Mouse (Mus musculus): Measurements from ENCODE around the gene Filip1.

The Filip1 gene

GRCm38 (mm10) chr9:79898815-79899214 lies 113.8 kb downstream of the Filip1 start:
- DNase-seq (ENCODE audit: low spot score): no peak

DNA sequence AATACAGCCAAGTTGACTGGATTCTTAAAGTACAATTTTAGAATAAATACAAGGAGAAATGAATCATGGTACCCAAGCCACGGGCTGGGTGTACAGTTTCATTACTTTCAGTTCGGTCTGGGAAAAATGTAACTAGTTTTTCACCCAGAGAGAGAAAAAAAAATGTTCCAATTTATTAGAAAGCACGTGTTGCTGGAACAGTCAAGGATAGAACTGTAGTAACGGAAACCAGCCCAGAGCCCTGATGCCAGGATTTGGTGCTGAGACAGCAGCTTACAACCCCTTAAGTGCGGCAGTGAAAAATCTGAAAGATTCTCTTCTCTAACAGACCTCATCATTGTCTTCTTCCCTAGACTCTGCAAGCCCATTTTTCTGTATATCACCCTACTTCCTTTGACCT lies 118.0 kb downstream of the Filip1 start:
- no peak for DNase-seq (ENCODE audit: low spot score)

- DNase-seq (ENCODE audit: low spot score): no peak
Measured at GRCm38 (mm10) chr9:79893841-79894612, 118.6 kb downstream of the Filip1 start.

- DNase-seq (ENCODE audit: low spot score): no peak
Measured at GRCm38 (mm10) chr9:79892183-79892582, 120.5 kb downstream of the Filip1 start.

DNA sequence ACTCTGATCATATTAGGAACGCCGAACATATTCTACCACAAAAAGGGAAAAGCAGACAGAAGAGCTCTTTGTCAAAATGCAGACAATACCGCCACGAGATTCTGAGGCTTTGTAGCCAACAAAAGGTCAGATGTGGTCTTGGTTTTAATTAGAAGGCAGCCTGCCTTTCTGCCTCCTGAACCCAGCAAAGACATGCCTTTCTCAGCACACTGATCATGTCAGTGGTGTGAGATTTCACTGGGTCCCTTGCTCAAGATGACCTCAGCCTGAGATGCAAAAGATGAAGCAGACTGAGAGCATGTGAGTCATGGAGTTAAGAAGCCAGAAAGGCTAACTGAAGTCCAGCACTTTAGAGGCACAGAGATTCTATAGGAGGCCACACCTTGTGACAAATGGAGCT lies 122.2 kb downstream of the Filip1 start:
- DNase-seq (ENCODE audit: low spot score): no peak

GRCm38 (mm10) chr9:79889132-79889531 lies 123.5 kb downstream of the Filip1 start:
- no peak for DNase-seq (ENCODE audit: low spot score)

DNA sequence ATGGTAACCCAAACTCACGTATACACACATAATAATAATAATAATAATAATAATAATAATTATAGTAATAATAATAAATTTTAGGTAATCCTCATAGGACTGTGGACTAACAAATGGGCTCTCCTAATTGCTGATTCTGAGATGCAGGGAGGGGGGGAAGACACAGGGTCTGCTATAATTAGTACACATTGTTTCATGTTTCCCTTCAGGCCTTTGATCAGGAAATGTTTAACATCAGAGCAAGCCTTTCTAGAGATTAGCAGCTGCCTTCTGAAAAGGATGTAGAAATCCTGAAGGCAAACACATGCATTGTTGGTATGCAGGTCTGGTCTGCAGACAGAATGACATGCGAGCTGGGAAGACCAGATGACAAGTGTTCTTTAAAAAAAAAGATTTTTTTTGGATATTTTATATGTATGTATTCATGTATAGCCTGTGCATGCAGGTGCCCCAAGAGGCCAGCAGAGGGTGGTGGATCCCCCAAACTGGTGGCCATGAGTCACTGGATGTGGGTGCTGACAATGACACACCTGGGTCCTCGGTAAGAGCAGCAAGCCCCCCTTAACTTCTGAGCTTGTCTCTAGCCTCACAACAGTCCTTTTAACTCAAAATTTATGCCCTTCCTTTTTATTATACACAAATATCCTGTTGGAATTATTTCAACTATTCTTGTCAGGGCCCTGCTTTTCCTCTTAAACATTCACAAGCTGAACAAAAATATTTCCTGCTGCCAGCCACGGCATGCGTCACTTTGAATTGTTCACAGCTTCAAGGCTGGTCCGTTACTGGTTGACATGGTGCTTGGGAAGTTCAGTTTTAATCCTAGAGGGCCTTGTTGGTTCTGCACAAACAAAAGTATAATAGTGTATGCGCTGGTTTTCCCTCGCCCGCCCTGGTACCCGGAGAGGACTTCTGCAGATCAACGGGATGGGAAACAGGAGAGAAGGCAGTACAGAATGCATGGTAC lies 127.1 kb downstream of the Filip1 start:
- DNase-seq (ENCODE audit: low spot score): no peak

DNA sequence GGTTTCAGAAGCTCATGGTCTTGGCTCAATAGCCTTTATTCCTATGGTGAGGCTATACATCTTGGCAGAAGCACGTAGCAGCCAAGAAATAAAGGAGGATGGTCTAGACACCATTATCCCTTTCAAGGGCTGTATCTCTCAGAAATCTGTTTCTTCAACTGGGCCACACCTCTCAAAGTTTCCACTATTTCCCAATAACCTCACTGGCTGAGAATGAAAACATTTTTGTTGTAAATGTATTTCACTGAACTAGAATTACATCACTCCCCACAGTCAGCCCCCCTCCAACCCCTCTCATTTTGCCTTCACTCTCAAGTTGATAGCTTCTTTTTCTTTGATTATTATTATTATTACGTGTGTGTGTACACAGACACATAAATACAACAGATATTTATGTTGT lies 129.5 kb downstream of the Filip1 start:
- DNase-seq (ENCODE audit: low spot score): no peak

GRCm38 (mm10) chr9:79880031-79880430 lies 132.6 kb downstream of the Filip1 start:
- DNase-seq (ENCODE audit: low spot score): no peak

DNA sequence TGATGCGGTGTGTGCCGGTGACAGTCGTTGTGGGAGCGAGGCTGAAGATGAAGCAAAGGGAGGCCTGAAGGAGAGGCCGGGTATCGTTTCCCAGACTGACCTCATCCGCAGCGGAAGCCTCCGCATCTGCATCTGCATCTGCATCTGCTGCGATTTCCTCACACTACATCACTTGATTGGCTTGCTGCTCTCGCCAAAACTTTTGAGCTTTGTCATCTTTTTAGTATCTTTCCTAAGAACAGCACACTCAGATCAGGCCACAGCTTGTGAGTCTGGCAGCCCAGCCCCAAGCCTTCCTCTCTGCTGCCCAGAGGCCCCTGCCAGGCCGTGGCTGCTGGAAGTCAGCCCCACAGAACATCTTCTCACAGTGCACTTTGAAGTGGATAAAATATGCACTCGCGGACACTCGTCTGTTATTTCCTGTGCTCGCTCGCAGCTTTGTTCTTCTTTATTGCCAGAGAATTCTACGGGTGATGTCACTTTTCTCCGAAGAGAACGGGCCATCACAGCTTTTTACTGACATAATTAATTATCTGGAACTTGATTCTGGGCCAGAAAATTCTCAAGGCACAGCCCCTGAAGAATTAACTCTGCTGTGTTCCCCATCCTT lies 137.0 kb downstream of the Filip1 start:
- no peak for DNase-seq (ENCODE audit: low spot score)

- no peak for DNase-seq (ENCODE audit: low spot score)
Measured at GRCm38 (mm10) chr9:79872598-79872997, 140.1 kb downstream of the Filip1 start.

GRCm38 (mm10) chr9:79869512-79869911 lies 143.1 kb downstream of the Filip1 start:
- DNase-seq (ENCODE audit: low spot score): no peak

DNA sequence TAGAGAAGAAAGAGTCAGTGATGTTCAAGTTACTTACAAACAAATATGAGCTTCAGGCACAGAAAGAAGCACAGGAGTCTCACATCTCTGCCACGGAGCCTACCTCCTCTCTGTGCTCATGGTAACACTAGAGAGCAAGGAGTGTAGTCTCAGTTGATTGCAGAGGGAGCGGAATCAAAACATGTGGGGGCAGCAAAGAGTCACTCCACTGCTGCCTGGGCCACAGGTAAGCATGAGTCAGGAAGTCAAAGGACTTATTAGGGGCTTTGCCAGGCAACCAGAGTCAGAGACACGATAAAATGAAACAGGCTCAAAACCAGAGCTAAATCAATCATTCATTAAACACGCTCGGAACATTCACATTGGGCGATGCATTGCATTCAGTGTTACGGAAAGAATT lies 146.7 kb downstream of the Filip1 start:
- no peak for DNase-seq (ENCODE audit: low spot score)

GRCm38 (mm10) chr9:79862544-79862943 lies 150.1 kb downstream of the Filip1 start:
- no peak for DNase-seq (ENCODE audit: low spot score)

GRCm38 (mm10) chr9:79847099-79847498 lies 165.6 kb downstream of the Filip1 start:
- no peak for DNase-seq (ENCODE audit: low spot score)

DNA sequence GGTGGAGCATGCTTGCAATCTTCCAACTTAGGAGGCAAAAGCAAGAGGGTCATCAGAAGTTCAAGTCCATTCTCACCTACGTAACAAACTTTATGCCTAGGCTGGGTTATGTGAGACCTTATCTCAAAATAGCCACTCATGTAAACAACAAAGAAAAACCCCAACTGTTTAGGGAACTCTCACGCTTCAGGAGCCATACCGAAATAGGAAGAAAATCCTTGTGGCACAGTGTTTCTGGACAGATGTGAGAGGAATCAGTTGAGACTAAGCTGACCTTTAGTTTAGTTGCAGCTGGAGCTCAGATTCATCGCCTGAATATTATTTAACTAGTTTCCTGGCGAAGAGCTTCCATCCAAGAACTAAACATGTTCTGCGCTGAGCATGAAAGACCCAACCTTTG lies 170.0 kb downstream of the Filip1 start:
- DNase-seq (ENCODE audit: low spot score): no peak

- DNase-seq (ENCODE audit: low spot score): no peak
Measured at GRCm38 (mm10) chr9:79842028-79842427, 170.6 kb downstream of the Filip1 start.

- DNase-seq (ENCODE audit: low spot score): no peak
Measured at GRCm38 (mm10) chr9:79831294-79831693, 181.4 kb downstream of the Filip1 start.

GRCm38 (mm10) chr9:79830874-79831273 lies 181.8 kb downstream of the Filip1 start:
- no peak for DNase-seq (ENCODE audit: low spot score)

DNA sequence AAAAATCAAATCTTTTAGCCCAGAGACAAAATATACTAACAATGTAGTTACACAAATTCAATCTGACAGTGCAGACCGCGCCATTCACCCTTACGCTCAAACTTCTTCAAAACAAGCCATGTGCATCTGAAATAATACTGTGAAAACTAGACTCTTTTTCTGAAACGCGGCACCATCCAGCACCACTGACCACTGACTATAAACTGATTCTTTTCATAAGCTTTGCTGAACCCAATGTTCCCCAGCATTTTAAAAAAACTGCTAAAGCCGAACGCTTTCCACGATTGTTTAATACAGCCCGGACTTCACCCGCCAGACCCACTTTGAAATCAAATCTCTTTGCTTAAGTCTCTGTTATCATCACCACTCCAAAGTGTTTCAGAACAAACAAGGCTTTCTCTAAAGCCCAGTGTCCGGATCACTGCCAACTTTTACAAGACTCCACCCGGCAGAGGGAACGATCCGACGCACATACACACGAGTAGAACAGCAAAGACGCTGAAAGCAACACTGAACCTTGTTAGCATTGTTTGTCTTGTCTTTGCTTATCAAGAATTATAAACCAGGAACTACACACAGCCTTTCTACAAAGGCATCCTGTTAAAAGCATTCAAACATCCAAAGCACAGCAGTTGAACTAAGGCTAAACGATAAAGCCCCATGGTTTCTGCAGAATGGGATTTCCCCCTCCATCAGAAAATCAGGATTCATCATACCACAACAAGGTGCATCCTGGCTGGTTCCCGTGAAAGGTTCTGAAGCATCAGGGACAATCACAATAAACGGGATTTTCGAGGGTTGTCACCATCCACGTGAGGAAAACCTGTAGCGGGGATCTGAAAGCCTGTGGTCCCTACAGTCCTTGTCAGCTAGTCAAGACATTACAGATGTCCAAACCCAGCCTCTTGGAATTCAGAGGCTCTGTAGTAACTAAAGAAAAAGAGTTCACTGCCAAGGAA lies 182.5 kb downstream of the Filip1 start:
- no peak for DNase-seq (ENCODE audit: low spot score)

- no peak for DNase-seq (ENCODE audit: low spot score)
Measured at GRCm38 (mm10) chr9:79827072-79827471, 185.6 kb downstream of the Filip1 start.
